Mouse (Mus musculus): Measurements from ENCODE around the gene Pde4d. TPM values are rescaled to one million over a fixed set of nuclear protein-coding genes. Genes with fewer than 3 reads are reported as not detected.

Pde4d gene
- total and polyA plus RNA-seq, 3 experiments, result 18.5 to 18.8 TPM; not detected in 1

DNA sequence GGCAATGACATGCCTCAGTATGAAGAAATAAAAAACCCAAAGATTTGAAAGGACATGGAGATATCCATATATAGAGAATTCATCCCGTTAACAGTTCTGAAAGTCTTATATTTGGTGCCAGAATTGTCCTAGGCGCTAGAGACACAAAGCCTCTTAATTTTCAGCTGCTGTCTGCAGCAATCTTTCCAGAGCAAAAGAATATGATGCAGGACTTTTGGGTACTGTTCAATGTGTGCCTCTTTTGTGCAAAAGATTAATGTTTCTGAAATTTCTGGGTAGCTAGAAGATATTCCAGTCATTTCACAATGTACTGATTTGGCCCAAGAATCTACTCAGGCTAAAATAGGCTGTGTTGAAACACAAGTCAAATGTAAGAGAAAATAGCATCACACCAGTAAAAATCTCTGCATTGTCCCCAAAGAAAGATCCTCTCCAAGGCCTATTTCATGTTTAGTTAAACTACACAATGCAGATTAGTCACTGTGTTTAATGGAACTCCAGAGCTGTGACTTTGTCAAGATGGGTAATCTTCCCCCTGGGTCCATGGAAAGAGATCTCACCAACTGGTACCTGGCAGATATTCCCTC lies 1270.5 kb downstream of the Pde4d start:
- Histone ChIP-seq H3K27ac (ENCODE audit: control insufficient read depth, low read depth, low read length) (no peak overlapping the region), H3K36me3 (ENCODE audit: control insufficient read depth in 1 of 2, insufficient read depth in 2 of 2, low read length in 2 of 2) (peaks cover 0 to 6% of the 10 kb centered on the region in 2 experiments; a peak in 3 of 4 replicates), H3K27me3 (ENCODE audit: control insufficient read depth in 1 of 2, insufficient read depth in 2 of 2, low read length in 2 of 2) (no peaks in the 10 kb centered on the region), H3K4me1 (ENCODE audit: control insufficient read depth in 1 of 2, insufficient read depth in 2 of 2, low read length in 2 of 2) (no peaks in the 10 kb centered on the region), H3K79me2 (ENCODE audit: control insufficient read depth, insufficient read depth, low read length, poor library complexity) (peaks cover 12% of the 10 kb centered on the region; the same call in 1 of the 2 replicates), H3K9ac (ENCODE audit: control insufficient read depth, low read depth, low read length, poor library complexity, severe bottlenecking) (no peak overlapping the region), H3K4me3 (ENCODE audit: control insufficient read depth in 1 of 2, insufficient read depth in 1 of 2, low read depth in 2 of 2, low read length in 2 of 2) (no peak overlapping the region), H3K9me3 (replicated peaks; ENCODE audit: insufficient read depth, low read length) (no peaks in the 10 kb centered on the region)
- TF ChIP-seq TCF12 (IDR thresholded peaks at IDR 0.05; ENCODE audit: low read depth, low read length), result no peak
- TF ChIP-seq E2F4 (IDR thresholded peaks at IDR 0.05; ENCODE audit: borderline replicate concordance, low read depth, low read length), result no peak
- no peak for TF ChIP-seq MXI1 (IDR thresholded peaks at IDR 0.05; ENCODE audit: low read depth, low read length)
- no peak for TF ChIP-seq POLR2A (IDR thresholded peaks at IDR 0.05; ENCODE audit: control insufficient read depth in 1 of 2, insufficient read depth in 1 of 2, low read depth in 1 of 2, low read length in 2 of 2, poor library complexity in 1 of 2)
- no peak for TF ChIP-seq GATA1 (IDR thresholded peaks at IDR 0.05; ENCODE audit: low read depth, low read length)
- 0 out of 2 replicates have a peak, but pooled peaks have one; percentile 2 for TF ChIP-seq POLR2AphosphoS2 (IDR thresholded peaks at IDR 0.05; ENCODE audit: low read length)
- no peak for DNase-seq (ENCODE audit: low read depth, low spot score)

DNA sequence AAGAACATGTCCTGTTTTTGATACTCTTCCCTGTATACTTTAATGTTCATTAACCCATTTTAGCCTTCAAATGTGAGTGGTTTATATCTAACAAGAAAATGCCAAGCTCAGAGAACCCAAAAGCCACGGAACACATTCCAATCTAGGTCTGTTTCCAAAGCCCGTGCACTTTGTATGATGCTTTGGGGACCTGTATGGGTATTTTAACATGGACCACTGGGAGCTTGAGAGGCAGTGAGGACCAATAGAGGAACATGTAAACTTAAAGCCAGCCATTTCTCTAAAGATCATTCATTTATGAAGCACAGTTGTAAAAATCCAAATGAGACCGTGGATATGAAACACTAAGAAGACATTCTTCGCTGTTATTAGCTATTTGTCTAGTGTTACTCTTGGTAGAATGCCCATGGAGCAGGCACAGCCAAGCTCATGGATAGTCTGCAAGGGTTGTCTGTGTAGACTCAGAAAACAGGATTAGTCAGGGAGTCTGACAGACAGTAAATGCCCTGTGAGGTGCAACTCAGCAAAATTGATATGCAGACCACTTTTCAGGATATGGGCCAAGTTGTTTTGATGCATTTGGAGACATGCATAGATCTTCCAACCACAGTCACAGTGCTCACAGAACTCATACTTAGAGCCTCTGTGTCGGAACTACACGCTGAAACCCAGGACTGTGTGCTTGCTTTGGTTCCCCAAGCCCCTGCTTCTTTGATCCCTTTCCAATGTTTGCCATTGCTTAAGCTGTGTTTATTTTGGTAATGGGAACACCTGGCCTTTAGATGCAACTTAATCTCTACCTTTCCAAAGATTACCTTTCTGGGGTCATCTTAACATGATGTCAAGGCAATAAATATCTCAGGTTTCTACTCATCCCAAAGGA lies 1272.7 kb downstream of the Pde4d start:
- H3K9ac ChIP-seq (ENCODE audit: control insufficient read depth, low read depth, low read length, poor library complexity, severe bottlenecking), result no peak overlapping the region
- peaks cover 0 to 7% of the 10 kb centered on the region in 2 experiments; a peak in 2 of 4 replicates for H3K36me3 ChIP-seq (ENCODE audit: control insufficient read depth in 1 of 2, insufficient read depth in 2 of 2, low read length in 2 of 2)
- peaks cover 12% of the 10 kb centered on the region; the same call in 1 of the 2 replicates for H3K79me2 ChIP-seq (ENCODE audit: control insufficient read depth, insufficient read depth, low read length, poor library complexity)
- no peak for TF ChIP-seq TAL1 (IDR thresholded peaks at IDR 0.05; ENCODE audit: low read length)
- no peak for TF ChIP-seq SIN3A (IDR thresholded peaks at IDR 0.05; ENCODE audit: low read length)
- TF ChIP-seq BHLHE40 (IDR thresholded peaks at IDR 0.05; ENCODE audit: borderline replicate concordance, low read depth, low read length), result no peak
- no peak for TF ChIP-seq CTCF (IDR thresholded peaks at IDR 0.05 in 2 of 3, conservative IDR thresholded peaks at IDR 0.05 in 1 of 3; ENCODE audit: control insufficient read depth in 1 of 3, insufficient read depth in 1 of 3, low read depth in 2 of 3, low read length in 3 of 3, poor library complexity in 1 of 3, severe bottlenecking in 1 of 3)
- no peaks in the 10 kb centered on the region for H3K4me1 ChIP-seq (ENCODE audit: control insufficient read depth in 1 of 2, insufficient read depth in 2 of 2, low read length in 2 of 2)
- DNase-seq (ENCODE audit: low read depth, low spot score), result no peak
- no peak overlapping the region for H3K27ac ChIP-seq (ENCODE audit: control insufficient read depth, low read depth, low read length)
- H3K4me3 ChIP-seq (ENCODE audit: control insufficient read depth in 1 of 2, insufficient read depth in 1 of 2, low read depth in 2 of 2, low read length in 2 of 2), result no peak overlapping the region
- H3K9me3 ChIP-seq (replicated peaks; ENCODE audit: insufficient read depth, low read length), result no peaks in the 10 kb centered on the region
- H3K27me3 ChIP-seq (ENCODE audit: control insufficient read depth in 1 of 2, insufficient read depth in 2 of 2, low read length in 2 of 2), result no peaks in the 10 kb centered on the region

DNA sequence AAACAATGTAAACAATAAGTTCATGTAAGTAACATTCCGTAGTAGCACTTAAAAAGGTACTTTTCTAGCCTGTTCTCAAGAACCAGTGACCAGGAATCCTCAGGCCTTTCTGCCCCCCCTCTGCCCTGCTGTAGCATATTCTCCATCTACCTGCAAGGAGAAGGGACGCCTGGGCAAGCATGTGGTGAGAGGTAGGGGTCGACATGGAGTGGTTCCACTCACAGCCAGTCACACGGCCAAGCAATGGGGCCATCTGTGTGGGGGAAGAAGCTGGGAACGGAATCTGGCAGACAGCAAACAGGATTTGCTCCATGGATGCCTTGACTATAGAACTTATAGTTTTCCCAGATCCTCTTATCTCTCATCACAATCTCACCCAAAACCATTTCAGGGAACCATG lies 1277.6 kb downstream of the Pde4d start:
- no peak overlapping the region for H3K27ac ChIP-seq (ENCODE audit: control insufficient read depth, low read depth, low read length)
- no peak for DNase-seq (ENCODE audit: low read depth, low spot score)
- H3K79me2 ChIP-seq (ENCODE audit: control insufficient read depth, insufficient read depth, low read length, poor library complexity), result peaks cover 7% of the 10 kb centered on the region; the same call in 1 of the 2 replicates
- no peaks in the 10 kb centered on the region for H3K4me1 ChIP-seq (ENCODE audit: control insufficient read depth in 1 of 2, insufficient read depth in 2 of 2, low read length in 2 of 2)
- peaks cover 0 to 5% of the 10 kb centered on the region in 2 experiments; a peak in 1 of 4 replicates for H3K36me3 ChIP-seq (ENCODE audit: control insufficient read depth in 1 of 2, insufficient read depth in 2 of 2, low read length in 2 of 2)
- no peak overlapping the region for H3K9ac ChIP-seq (ENCODE audit: control insufficient read depth, low read depth, low read length, poor library complexity, severe bottlenecking)
- H3K4me3 ChIP-seq (ENCODE audit: control insufficient read depth in 1 of 2, insufficient read depth in 1 of 2, low read depth in 2 of 2, low read length in 2 of 2), result no peak overlapping the region
- no peak for TF ChIP-seq MYC (IDR thresholded peaks at IDR 0.05; ENCODE audit: low read depth, low read length)
- TF ChIP-seq NELFE (IDR thresholded peaks at IDR 0.05; ENCODE audit: low read depth, low read length), result no peak
- TF ChIP-seq RCOR1 (IDR thresholded peaks at IDR 0.05; ENCODE audit: low read depth, low read length), result no peak
- no peaks in the 10 kb centered on the region for H3K9me3 ChIP-seq (replicated peaks; ENCODE audit: insufficient read depth, low read length)
- H3K27me3 ChIP-seq (ENCODE audit: control insufficient read depth in 1 of 2, insufficient read depth in 2 of 2, low read length in 2 of 2), result no peaks in the 10 kb centered on the region

Data from MEL (cell line).